Mouse (Mus musculus) forebrain, embryonic 11.5 days (tissue): ENCODE data around the gene Opcml. TPM values are rescaled to one million over a fixed set of nuclear protein-coding genes. Genes with fewer than 3 reads are reported as not detected.

Experiments used
- ATAC-seq: fragments of 200-750 bp; cut with Nextera tagmentation; replicated peaks from 2 replicates; pipeline ENCODE4 v1.8.0; 2017; ENCODE audit warnings: moderate TSS enrichment; ENCODE audit not compliant: low FRiP score
- DNase-seq: peaks from one replicate; pipeline ENCODE4 v3.0.0-alpha.2; 2017; ENCODE audit warnings: low spot score
- H3K27ac ChIP-seq: fragments of 300-500 bp; sonication (generic); 2 replicates; pipeline ENCODE4 v1.5.1; 2014; ENCODE audit warnings: low read depth, low read length
- H3K27me3 ChIP-seq: fragments of 300-500 bp; sonication (generic); 2 replicates; pipeline ENCODE4 v1.6.1; 2014; ENCODE audit warnings: mild to moderate bottlenecking, low read length, mixed read lengths; ENCODE audit not compliant: control insufficient read depth, insufficient read depth
- H3K36me3 ChIP-seq: fragments of 300-500 bp; sonication (generic); 2 replicates; pipeline ENCODE4 v1.6.1; 2014; ENCODE audit warnings: mild to moderate bottlenecking, low read length, moderate library complexity, mixed read lengths; ENCODE audit not compliant: control insufficient read depth, insufficient read depth
- H3K4me1 ChIP-seq: fragments of 300-500 bp; sonication (generic); replicated peaks from 2 replicates; pipeline ENCODE4 v1.6.1; 2014; ENCODE audit warnings: low read length, mixed read lengths; ENCODE audit not compliant: control insufficient read depth, insufficient read depth
- H3K4me2 ChIP-seq: fragments of 300-500 bp; sonication (generic); 2 replicates; pipeline ENCODE4 v1.6.1; 2014; ENCODE audit warnings: low read depth, mild to moderate bottlenecking, low read length, moderate library complexity, mixed read lengths; ENCODE audit not compliant: severe bottlenecking
- H3K4me3 ChIP-seq: fragments of 300-500 bp; sonication (generic); 2 replicates; pipeline ENCODE4 v1.5.1; 2014; ENCODE audit warnings: low read depth, low read length
- H3K9ac ChIP-seq: fragments of 300-500 bp; sonication (generic); 2 replicates; pipeline ENCODE4 v1.6.1; 2014; ENCODE audit warnings: low read length
- H3K9me3 ChIP-seq: fragments of 300-500 bp; sonication (generic); 2 replicates; pipeline ENCODE4 v1.6.1; 2016; ENCODE audit warnings: low read length, mixed read lengths; ENCODE audit not compliant: control insufficient read depth
- WGBS: fragments of 180-500 bp; shearing (Covaris S2); extraction: QIAGEN DNeasy Blood & Tissue Kit; methylation state at CpG from one replicate; pipeline ENCODE4 v1.1.7; 2014; 5-methylcytosine and 5-hydroxymethylcytosine counted together
- polyA plus RNA-seq: library from polyadenylated mRNA; unstranded; fragments of >200 nt; fragmentation: Nextera tagmentation; extraction: Ambion mirVana; gene quantifications from 2 replicates; pipeline ENCODE4 v1.2.1, GENCODE M21; 2014

The Opcml gene
- polyA plus RNA-seq, 1 experiment from 2014 or later, result 2.4 TPM

DNA sequence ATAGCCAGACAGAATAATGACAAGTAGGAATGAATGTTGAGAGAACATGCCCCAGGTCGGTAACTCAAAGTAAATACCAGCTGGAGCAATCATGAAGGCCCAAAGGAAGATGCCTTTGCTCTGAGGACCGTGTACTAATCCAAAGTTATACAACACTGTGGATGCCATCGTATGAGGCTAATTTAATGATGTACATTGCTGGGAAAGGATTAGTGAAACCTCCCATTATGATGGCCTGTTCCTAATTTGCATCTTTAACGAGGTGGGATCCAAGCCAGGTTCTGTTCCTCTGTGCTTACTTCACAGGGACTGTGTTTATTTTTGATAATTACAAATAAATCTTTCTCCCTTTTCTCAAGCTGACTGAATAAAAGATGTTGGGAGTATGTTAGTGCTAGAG, 859.5 kb downstream of the Opcml start:
- DNase-seq (no peak), ATAC-seq (peak; percentile 55; the same call in 1 of the 2 replicates)
- WGBS, result 54% methylated on average over 4 of the region's 4 CpGs

DNA sequence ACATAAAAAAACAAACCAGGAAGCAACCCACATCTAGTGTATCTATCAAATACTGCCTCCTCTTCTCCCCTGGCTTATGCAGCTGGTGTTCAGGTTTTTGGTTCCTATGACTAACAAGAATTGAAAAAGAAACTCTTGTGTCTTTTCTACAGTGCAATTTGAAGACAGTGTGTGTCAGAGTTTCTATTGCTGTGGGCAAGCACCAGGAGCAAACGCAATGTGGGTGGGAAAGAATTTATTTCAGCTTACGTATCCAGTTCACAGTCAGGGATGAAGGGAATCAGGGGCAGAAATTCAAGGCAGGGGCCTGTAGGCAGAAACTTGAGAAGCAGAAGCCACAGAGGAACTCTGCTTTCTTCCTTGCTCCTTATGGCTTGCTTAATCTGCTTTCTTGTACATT, 869.4 kb downstream of the Opcml start:
- no peaks in the 10 kb centered on the region for H3K9me3 ChIP-seq
- no peaks in the 10 kb centered on the region for H3K36me3 ChIP-seq
- H3K9ac ChIP-seq, result no peak overlapping the region
- WGBS, result 79% methylated on average over 2 of the region's 2 CpGs
- no peak overlapping the region for H3K4me2 ChIP-seq
- no peak overlapping the region for H3K4me3 ChIP-seq
- DNase-seq, result no peak
- no peaks in the 10 kb centered on the region for H3K4me1 ChIP-seq
- ATAC-seq, result no peak
- no peak overlapping the region for H3K27ac ChIP-seq
- no peaks in the 10 kb centered on the region for H3K27me3 ChIP-seq

More for the DNA sequence above, 859.5 kb downstream of the Opcml start:
- Histone ChIP-seq H3K9ac (no peak overlapping the region), H3K27me3 (no peaks in the 10 kb centered on the region), H3K4me1 (no peaks in the 10 kb centered on the region), H3K27ac (no peak overlapping the region), H3K4me2 (no peak overlapping the region), H3K4me3 (no peak overlapping the region), H3K9me3 (no peaks in the 10 kb centered on the region), H3K36me3 (no peaks in the 10 kb centered on the region)

DNA sequence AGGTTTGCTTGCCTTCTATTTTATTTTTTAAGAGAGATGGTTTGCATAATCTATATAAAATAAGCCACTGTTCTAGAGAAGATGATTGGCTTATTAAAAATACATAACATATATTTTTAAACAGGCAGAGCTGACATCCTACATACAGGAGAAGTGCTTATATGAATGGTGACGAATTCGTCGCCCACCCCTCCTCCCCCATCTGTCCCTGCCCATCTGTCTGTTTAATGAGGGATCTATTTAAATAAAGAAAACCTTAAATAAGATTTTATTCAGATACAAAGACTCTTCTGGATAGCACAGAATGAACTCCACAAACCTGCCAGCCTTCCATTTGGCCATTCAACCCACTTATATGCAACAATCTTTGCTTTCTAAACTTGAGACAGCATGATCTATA, 872.3 kb downstream of the Opcml start:
- no peaks in the 10 kb centered on the region for H3K9me3 ChIP-seq
- no peaks in the 10 kb centered on the region for H3K4me1 ChIP-seq
- H3K36me3 ChIP-seq, result no peaks in the 10 kb centered on the region
- H3K27me3 ChIP-seq, result no peaks in the 10 kb centered on the region
- ATAC-seq (no peak), DNase-seq (no peak)
- no peak overlapping the region for H3K9ac ChIP-seq
- H3K4me3 ChIP-seq, result no peak overlapping the region
- H3K4me2 ChIP-seq, result no peak overlapping the region
- WGBS, result 81% methylated on average over 3 of the region's 3 CpGs
- no peak overlapping the region for H3K27ac ChIP-seq

DNA sequence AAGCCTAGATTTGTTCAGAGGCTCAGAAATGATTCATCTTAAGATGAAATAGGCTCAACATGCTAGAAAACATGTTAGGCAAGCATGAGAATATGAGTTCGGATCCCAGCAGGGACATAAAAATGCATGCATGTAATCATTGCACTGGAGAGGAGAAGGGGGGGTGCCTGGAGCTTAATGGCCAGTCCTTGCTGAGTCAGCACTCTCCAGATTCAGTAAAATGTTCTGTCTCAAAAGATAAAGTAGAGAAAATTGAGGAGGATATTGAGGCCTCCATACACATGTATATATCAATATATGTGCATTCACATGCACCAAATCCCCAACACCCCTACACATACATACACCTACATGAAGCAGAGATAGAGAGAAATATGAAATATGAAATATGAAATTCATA, 889.7 kb downstream of the Opcml start:
- no peak overlapping the region for H3K4me3 ChIP-seq
- DNase-seq (no peak), ATAC-seq (no peak)
- no peak overlapping the region for H3K27ac ChIP-seq
- no peaks in the 10 kb centered on the region for H3K9me3 ChIP-seq
- H3K27me3 ChIP-seq, result no peaks in the 10 kb centered on the region
- H3K4me1 ChIP-seq, result peaks cover 2% of the 10 kb centered on the region; the same call in 1 of the 2 replicates
- 86% methylated on average over 1 of the region's 1 CpGs for WGBS
- H3K36me3 ChIP-seq, result no peaks in the 10 kb centered on the region
- H3K4me2 ChIP-seq, result no peak overlapping the region
- no peak overlapping the region for H3K9ac ChIP-seq

DNA sequence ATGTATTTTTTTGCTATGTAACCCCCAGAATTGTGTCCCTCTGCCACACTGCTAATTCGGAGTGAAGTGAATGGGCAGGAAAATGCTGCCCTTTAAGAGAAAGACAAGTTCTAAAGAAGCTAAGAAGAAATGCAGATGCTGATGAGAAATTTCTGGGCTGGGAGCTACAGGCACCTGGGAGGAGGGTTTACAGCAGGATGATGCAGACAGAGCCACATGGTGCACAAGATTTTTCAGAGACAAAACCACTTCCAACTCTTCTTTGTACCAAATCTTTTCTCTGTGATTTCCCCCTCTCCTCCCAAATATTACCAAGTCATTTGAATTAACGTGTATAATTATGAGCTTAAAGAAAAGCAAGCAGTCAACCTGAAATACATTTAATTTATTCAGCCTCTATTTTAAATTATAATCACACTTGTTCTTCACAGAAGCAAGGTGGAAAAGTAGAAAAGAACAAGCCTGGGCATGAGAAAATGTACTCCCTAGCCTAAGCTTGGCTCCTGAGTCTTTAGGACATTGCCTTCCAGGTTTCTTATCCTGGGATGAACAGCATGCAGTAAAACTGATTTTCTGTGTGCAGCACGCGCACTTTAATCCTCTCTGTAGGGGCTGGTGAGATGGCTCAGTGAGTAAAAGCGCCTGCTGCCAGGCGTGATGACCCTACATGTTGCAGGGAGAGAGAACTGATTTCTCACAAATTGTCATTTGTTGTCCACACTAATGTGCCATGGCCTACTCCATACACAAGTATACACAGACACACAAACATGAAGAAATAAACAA, 890.9 kb downstream of the Opcml start:
- 28% methylated on average over 6 of the region's 6 CpGs for WGBS
- Histone ChIP-seq H3K27me3 (no peaks in the 10 kb centered on the region), H3K36me3 (no peaks in the 10 kb centered on the region), H3K9me3 (no peaks in the 10 kb centered on the region), H3K4me2 (no peak overlapping the region), H3K9ac (no peak overlapping the region), H3K27ac (no peak overlapping the region), H3K4me1 (peaks cover 2% of the 10 kb centered on the region; the same call in 1 of the 2 replicates), H3K4me3 (no peak overlapping the region)
- DNase-seq (no peak), ATAC-seq (no peak)

DNA sequence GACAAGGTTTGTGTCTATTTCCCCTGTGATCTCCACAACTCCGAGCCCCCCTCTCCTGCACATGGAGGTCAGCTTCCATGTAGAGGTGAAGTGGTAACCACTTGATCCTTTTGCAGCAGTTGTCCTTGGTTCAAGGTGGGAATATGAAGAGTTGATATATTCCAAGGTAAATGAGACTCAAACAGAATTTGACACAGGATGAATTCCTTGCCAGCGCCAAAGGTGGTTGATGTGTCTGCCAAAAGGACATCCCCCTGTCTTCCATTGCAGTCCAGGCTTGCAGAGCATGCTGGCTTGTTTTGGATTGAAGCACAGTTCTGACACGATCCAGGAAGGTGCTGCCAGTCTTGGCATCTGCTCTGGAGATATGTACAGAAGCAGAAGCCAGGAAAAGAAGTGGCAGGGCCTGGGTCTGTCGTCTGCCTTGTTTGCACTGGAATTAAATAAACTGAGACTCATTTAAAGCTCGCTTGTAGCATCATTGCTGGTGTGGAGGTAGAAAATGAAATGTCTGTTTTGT, 893.4 kb downstream of the Opcml start:
- H3K4me1 ChIP-seq, result peaks cover 2% of the 10 kb centered on the region; the same call in 1 of the 2 replicates
- H3K9me3 ChIP-seq, result no peaks in the 10 kb centered on the region
- 77% methylated on average over 5 of the region's 5 CpGs for WGBS
- DNase-seq (no peak), ATAC-seq (no peak)
- H3K27ac ChIP-seq, result no peak overlapping the region
- no peaks in the 10 kb centered on the region for H3K27me3 ChIP-seq
- no peak overlapping the region for H3K4me2 ChIP-seq
- H3K36me3 ChIP-seq, result no peaks in the 10 kb centered on the region
- no peak overlapping the region for H3K4me3 ChIP-seq
- no peak overlapping the region for H3K9ac ChIP-seq

DNA sequence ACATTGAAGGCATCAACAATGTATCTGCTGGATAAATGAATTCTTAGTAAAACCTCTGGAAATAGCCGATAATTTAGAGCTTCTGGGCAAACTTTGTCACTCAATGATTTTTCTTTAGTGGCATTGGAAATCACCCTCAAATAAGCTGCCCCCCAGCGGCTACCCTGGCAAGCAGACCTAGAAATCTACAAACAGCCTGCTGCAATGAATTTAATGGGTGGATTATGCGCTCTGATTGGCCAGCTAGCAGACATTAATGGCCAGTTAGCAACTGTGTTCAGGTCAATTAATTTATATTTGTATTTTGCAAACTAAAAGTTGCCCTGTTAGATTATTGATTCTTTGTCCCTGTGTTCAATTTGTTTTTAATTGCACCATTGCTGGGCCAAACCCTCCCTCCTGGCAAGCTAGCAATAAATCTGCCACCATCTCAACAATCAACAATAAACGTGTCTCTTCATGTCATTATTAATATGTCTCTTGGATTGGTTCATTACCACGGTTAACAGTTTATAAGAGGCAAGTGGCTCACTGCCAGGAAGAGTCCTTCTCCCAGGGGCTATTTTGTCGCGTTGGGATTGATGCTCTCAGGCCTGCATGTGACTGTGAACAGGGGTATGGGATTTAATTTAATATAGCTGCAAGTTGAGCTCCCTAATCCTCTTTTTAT, 896.5 kb downstream of the Opcml start:
- H3K36me3 ChIP-seq, result no peaks in the 10 kb centered on the region
- H3K4me3 ChIP-seq, result no peak overlapping the region
- H3K27ac ChIP-seq, result no peak overlapping the region
- H3K9me3 ChIP-seq, result no peaks in the 10 kb centered on the region
- H3K9ac ChIP-seq, result no peak overlapping the region
- no peaks in the 10 kb centered on the region for H3K4me1 ChIP-seq
- DNase-seq (no peak), ATAC-seq (no peak)
- WGBS, result 78% methylated on average over 7 of the region's 7 CpGs
- no peaks in the 10 kb centered on the region for H3K27me3 ChIP-seq
- no peak overlapping the region for H3K4me2 ChIP-seq

DNA sequence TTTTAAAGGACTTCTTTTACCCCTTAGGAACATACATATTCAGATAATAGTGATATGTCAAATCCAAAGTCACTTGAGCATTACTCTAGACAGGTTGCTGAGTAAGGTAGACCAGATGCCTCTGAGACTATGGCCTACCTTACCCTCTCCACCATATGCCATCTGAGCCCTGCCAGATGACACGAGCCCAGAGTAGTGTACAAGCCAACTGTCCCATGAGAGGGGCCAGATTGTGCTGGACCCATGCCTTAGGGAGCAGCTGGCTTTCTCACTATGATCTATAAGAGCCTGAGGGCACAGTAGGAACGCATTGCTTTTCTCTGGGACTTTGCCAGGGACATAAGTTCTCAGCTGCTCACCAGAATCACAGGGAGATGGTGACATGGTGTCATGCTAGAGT, 899.6 kb downstream of the Opcml start:
- WGBS, result 74% methylated on average over 2 of the region's 2 CpGs
- no peaks in the 10 kb centered on the region for H3K27me3 ChIP-seq
- no peak overlapping the region for H3K4me3 ChIP-seq
- no peak for ATAC-seq
- no peak overlapping the region for H3K27ac ChIP-seq
- no peak overlapping the region for H3K9ac ChIP-seq
- H3K9me3 ChIP-seq, result no peaks in the 10 kb centered on the region
- no peak for DNase-seq
- no peak overlapping the region for H3K4me2 ChIP-seq
- H3K36me3 ChIP-seq, result no peaks in the 10 kb centered on the region
- H3K4me1 ChIP-seq, result no peaks in the 10 kb centered on the region
